Mouse (Mus musculus): ENCODE results near the gene Olfr798. TPM values are rescaled to one million over a fixed set of nuclear protein-coding genes. Genes with fewer than 3 reads are reported as not detected.

The Olfr798 gene
- polyA plus RNA-seq, 1 experiment: not detected

DNA sequence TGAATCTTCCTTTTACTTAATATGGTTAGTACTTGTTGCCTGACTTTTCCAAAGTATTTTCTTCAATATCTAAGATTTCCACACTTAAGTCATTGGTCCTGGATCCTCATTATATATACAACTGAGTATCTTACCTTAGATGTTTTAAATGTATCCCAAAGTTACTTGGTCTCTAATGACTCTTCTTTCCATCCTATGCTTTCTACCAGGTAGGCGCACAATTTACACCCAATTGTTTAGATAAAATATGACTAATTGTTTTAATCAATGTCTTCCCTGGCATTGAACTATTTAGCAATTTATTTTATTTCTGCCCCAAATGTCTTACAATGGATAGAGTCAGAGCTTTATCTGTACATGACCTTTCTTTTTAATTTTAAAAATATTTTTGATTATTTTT lies 15.3 kb downstream of the Olfr798 start, which contains the start of gene Olfr796:
TSS of gene Olfr796 (minus strand) at position 101 of the 400 bp plus-strand sequence.
- H3K27ac ChIP-seq (ENCODE audit: insufficient read depth, low read length): no peak within 1 kb of the TSS
- H3K4me3 ChIP-seq (ENCODE audit: extremely low read depth, insufficient read depth, insufficient read length): no peak within 1 kb of the TSS
- no peaks in the 10 kb centered on the region for H3K36me3 ChIP-seq (ENCODE audit: control insufficient read depth, insufficient read depth, low read length)
- H3K27me3 ChIP-seq (ENCODE audit: control insufficient read depth, insufficient read depth, low read length): no peaks in the 10 kb centered on the region
- H3K4me1 ChIP-seq (ENCODE audit: control insufficient read depth, insufficient read depth, insufficient read length): no peaks in the 10 kb centered on the region
- DNase-seq (ENCODE audit: low read depth in 1 of 2, low spot score in 2 of 2): no peak
- 87% methylated on average over 1 of the region's 1 CpGs for WGBS
- no peak for TF ChIP-seq CTCF (IDR thresholded peaks at IDR 0.05; ENCODE audit: extremely low read depth, insufficient read depth, insufficient read length, insufficient replicate concordance)
- no peak for TF ChIP-seq POLR2A (IDR thresholded peaks at IDR 0.05; ENCODE audit: low read depth, low read length)

DNA sequence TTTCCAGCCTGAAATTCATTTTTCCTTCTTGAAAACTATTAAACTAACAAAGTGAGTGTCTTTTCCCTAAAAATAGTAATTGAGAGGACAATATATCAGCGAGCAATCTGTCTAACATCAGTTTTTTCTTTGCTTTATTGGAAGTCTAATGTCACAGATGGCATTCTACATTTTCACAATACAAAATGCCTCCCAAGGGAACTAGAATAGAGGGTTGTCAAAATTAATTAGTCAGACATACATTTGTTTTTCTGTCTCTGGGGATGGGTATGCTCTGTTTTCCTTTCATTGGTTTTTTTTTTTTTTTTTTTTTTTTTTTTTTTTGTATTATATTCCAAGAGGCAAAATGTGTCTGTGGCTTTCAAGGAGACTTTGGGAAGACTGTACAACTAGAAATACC lies 50.7 kb downstream of the Olfr798 start:
- TF ChIP-seq CTCF (IDR thresholded peaks at IDR 0.05; ENCODE audit: extremely low read depth, insufficient read depth, insufficient read length, insufficient replicate concordance) (no peak), POLR2A (IDR thresholded peaks at IDR 0.05; ENCODE audit: low read depth, low read length) (no peak)
- no peak overlapping the region for H3K4me3 ChIP-seq (ENCODE audit: extremely low read depth, insufficient read depth, insufficient read length)

More for the DNA sequence above, 50.7 kb downstream of the Olfr798 start:
- H3K4me1 ChIP-seq (ENCODE audit: control insufficient read depth, insufficient read depth, insufficient read length): no peaks in the 10 kb centered on the region
- DNase-seq (ENCODE audit: low read depth in 1 of 2, low spot score in 2 of 2): no peak
- H3K27ac ChIP-seq (ENCODE audit: insufficient read depth, low read length): no peak overlapping the region
- 57% methylated on average over 1 of the region's 1 CpGs for WGBS
- H3K27me3 ChIP-seq (ENCODE audit: control insufficient read depth, insufficient read depth, low read length): no peaks in the 10 kb centered on the region
- no peaks in the 10 kb centered on the region for H3K36me3 ChIP-seq (ENCODE audit: control insufficient read depth, insufficient read depth, low read length)

Other genes starting within 250 kb of the Olfr798 start
- gene Olfr784, start 243.9 kb downstream of the Olfr798 start, polyA plus RNA-seq (2012; rRNA removed): not detected in 2 replicates
- gene Olfr785, start 222.5 kb downstream of the Olfr798 start, polyA plus RNA-seq (2012; rRNA removed): not detected in 2 replicates
- not detected in 2 replicates for gene Olfr786, start 200.6 kb downstream of the Olfr798 start, polyA plus RNA-seq (2012; rRNA removed)
- not detected in 2 replicates for gene Olfr787, start 166.1 kb downstream of the Olfr798 start, polyA plus RNA-seq (2012; rRNA removed)
- gene Olfr788, start 156.9 kb downstream of the Olfr798 start, polyA plus RNA-seq (2012; rRNA removed): not detected in 2 replicates
- not detected in 2 replicates for gene Olfr789, start 143.2 kb downstream of the Olfr798 start, polyA plus RNA-seq (2012; rRNA removed)
- gene Olfr790, start 129.4 kb downstream of the Olfr798 start, polyA plus RNA-seq (2012; rRNA removed): not detected in 2 replicates
- not detected in 2 replicates for gene Olfr791, start 106.1 kb downstream of the Olfr798 start, polyA plus RNA-seq (2012; rRNA removed)
- gene Olfr792, start 88.8 kb downstream of the Olfr798 start, polyA plus RNA-seq (2012; rRNA removed): not detected in 2 replicates
- not detected in 2 replicates for gene Olfr794, start 60.3 kb downstream of the Olfr798 start, polyA plus RNA-seq (2012; rRNA removed)
- gene Olfr796, start 15.4 kb downstream of the Olfr798 start, polyA plus RNA-seq (2012; rRNA removed): not detected in 2 replicates
- not detected in 2 replicates for gene Olfr799, start 9.6 kb upstream of the Olfr798 start, polyA plus RNA-seq (2012; rRNA removed)
- gene Olfr800, start 29.8 kb upstream of the Olfr798 start, polyA plus RNA-seq (2012; rRNA removed): not detected in 2 replicates
- gene Olfr801, start 45.9 kb upstream of the Olfr798 start, polyA plus RNA-seq (2012; rRNA removed): not detected in 2 replicates
- gene Olfr802, start 60.2 kb upstream of the Olfr798 start, polyA plus RNA-seq (2012; rRNA removed): not detected in 2 replicates
- not detected in 2 replicates for gene Olfr803, start 66.4 kb upstream of the Olfr798 start, polyA plus RNA-seq (2012; rRNA removed)
- gene Olfr804, start 75.3 kb upstream of the Olfr798 start, polyA plus RNA-seq (2012; rRNA removed): not detected in 2 replicates
- not detected in 2 replicates for gene Olfr805, start 101.4 kb upstream of the Olfr798 start, polyA plus RNA-seq (2012; rRNA removed)
- not detected in 2 replicates for gene Olfr806, start 114.0 kb upstream of the Olfr798 start, polyA plus RNA-seq (2012; rRNA removed)
- gene Olfr807, start 129.9 kb upstream of the Olfr798 start, polyA plus RNA-seq (2012; rRNA removed): not detected in 2 replicates
- not detected in 2 replicates for gene Olfr808, start 137.5 kb upstream of the Olfr798 start, polyA plus RNA-seq (2012; rRNA removed)
- gene Olfr809, start 146.7 kb upstream of the Olfr798 start, polyA plus RNA-seq (2012; rRNA removed): not detected in 2 replicates
- gene Olfr810, start 167.0 kb upstream of the Olfr798 start, polyA plus RNA-seq (2012; rRNA removed): not detected in 2 replicates
- gene Olfr811, start 176.5 kb upstream of the Olfr798 start, polyA plus RNA-seq (2012; rRNA removed): not detected in 2 replicates
- gene Olfr812, start 218.2 kb upstream of the Olfr798 start, polyA plus RNA-seq (2012; rRNA removed): not detected in 2 replicates
- not detected in 2 replicates for gene Olfr813, start 227.4 kb upstream of the Olfr798 start, polyA plus RNA-seq (2012; rRNA removed)

Data from spleen, adult 2 months (tissue).